Mouse (Mus musculus) CD4-positive, CD25-positive, alpha-beta regulatory T cell, adult 4 months (primary cell): Measurements from ENCODE around the gene Lbx2. TPM values are rescaled to one million over a fixed set of nuclear protein-coding genes. Genes with fewer than 3 reads are reported as not detected.

Source experiments
- ATAC-seq: one replicate; pipeline ENCODE4 v1.8.0; 2017
- polyA plus RNA-seq, 2 experiments: library from polyadenylated mRNA; unstranded; fragments of 100-300 nt; shearing (Covaris generic); gene quantifications; one replicate each; pipeline ENCODE4 v1.2.1; 2017

Gene Lbx2
- polyA plus RNA-seq, 2 experiments from 2014 or later: not detected

- peak; percentile 92 for ATAC-seq
Observed at GRCm38 (mm10) chr6:83115011-83115671, 29.0 kb downstream of the Lbx2 start, which contains the start of gene Mogs. TSS of gene Mogs (plus strand) at chr6:83115496.

DNA sequence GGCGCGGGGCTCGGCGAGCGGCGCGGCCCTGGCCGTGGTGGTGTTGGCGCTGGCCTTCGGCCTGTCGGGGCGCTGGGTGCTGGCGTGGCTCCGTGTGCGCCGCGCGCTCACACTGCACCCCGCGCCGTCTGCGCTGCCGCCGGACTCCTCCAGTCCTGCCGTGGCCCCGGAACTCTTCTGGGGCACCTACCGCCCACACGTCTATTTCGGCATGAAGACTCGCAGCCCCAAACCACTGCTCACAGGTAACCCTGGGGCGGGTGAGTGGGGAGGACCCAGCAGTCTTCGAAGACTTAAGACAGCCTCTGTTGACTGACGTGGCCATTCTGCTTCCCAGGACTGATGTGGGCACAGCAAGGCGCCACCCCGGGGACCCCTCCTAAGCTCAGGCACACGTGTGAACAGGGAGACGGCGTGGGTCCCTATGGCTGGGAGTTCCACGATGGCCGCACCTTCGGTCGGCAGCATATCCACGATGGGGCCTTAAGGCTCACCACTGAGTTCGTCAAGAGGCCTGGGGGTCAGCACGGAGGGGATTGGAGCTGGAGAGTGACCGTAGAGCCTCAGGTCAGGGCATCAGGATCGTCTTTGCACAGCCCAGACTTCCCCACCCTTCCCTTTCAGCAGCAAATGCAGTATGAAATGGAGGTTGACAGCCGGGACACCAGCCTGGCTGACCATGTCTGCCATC lies 29.7 kb downstream of the Lbx2 start:
- peak; percentile 65 for ATAC-seq

DNA sequence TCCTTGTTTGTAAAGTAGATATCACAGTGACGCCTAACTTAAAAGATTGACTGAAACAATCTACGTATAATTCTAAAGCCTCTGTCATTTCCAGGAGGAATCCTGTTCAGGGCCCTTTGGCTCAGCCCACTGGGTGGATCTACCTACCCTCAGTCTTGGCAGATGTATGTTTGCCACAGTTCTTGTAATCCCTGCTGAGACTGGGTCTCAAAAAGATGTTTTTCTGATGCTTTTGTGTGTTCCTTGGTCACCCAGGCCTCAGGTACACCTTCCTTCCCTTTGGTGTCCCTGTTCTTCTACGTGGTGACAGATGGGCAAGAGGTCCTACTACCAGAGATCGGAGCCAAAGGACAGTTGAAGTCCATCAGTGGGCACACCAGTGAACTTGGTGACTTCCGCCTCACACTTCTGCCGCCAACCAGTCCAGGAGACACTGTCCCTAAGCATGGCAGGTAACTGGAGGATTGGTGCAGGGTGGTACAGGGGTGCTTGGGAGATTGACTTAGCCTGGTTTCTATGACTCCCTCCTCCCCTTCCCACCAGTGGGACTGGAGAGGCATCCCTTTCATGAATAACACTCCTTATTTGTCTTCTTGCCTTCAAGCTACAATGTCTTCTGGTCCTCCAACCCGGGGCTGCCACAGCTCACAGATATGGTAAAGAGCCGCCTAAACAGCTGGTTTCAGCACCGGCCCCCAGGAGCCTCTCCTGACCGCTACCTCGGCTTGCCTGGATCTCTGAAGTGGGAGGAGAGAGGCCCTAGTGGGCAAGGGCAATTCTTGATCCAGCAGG lies 30.4 kb downstream of the Lbx2 start:
- no peak for ATAC-seq

GRCm38 (mm10) chr6:83117165-83117438 lies 30.9 kb downstream of the Lbx2 start:
- ATAC-seq: no peak

GRCm38 (mm10) chr6:83117616-83118015 lies 31.4 kb downstream of the Lbx2 start:
- ATAC-seq: no peak

DNA sequence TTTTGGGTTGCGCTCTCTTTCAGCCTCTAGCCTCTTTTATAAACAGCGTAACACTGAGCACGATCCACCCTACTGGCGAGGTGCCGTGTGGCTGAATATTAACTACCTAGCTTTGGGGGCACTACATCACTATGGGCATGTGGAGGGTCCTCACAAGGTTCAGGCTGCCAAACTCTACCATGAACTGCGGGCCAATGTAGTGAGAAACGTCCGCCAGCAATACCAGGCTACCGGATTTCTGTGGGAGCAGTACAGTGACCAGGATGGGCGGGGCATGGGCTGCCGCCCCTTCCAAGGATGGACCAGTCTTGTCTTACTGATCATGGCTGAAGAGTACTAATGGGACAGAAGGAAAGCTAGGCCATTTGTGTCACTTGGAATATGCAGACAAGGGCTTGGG lies 32.2 kb downstream of the Lbx2 start:
- no peak for ATAC-seq

GRCm38 (mm10) chr6:83118825-83119733 lies 32.9 kb downstream of the Lbx2 start:
- no peak for ATAC-seq

- ATAC-seq: no peak
Observed at GRCm38 (mm10) chr6:83119734-83120051, 33.5 kb downstream of the Lbx2 start.

- ATAC-seq: peak; percentile 93
Observed at GRCm38 (mm10) chr6:83120930-83121862, 35.0 kb downstream of the Lbx2 start, which contains the start of gene Wbp1. TSS of gene Wbp1 (minus strand) at chr6:83121559.

- ATAC-seq: peak; percentile 11
Observed at GRCm38 (mm10) chr6:83121863-83122710, 35.9 kb downstream of the Lbx2 start.

- ATAC-seq: no peak
Observed at GRCm38 (mm10) chr6:83122961-83123360, 36.8 kb downstream of the Lbx2 start.

DNA sequence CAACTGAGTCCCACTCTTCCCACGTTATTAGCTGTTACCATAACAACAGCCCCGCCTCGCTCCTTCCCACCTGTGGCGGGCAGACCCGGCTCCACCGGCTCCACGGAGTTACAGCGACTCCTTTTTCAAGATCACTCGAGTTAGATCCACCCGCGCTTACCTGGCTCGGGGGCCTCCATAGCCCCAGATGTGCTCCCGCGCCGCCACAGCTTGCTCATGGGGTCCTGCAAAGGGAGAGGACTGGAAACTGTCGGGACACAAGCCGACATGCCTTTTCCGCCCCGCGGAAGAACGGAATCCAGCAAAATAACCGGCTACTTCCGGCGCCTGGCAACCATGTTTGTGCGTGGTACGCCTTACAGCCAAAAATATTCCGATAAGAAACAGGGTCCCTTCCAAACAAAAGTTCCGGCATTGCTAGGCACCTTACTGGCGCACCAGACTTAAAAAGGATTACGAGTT lies 38.7 kb downstream of the Lbx2 start:
- ATAC-seq: peak; percentile 37

GRCm38 (mm10) chr6:83125331-83125730 lies 39.2 kb downstream of the Lbx2 start, which contains the start of gene Ino80b:
TSS of gene Ino80b (minus strand) at chr6:83125431.
- ATAC-seq: no peak

- ATAC-seq: no peak
Observed at GRCm38 (mm10) chr6:83127419-83127818, 41.3 kb downstream of the Lbx2 start.

DNA sequence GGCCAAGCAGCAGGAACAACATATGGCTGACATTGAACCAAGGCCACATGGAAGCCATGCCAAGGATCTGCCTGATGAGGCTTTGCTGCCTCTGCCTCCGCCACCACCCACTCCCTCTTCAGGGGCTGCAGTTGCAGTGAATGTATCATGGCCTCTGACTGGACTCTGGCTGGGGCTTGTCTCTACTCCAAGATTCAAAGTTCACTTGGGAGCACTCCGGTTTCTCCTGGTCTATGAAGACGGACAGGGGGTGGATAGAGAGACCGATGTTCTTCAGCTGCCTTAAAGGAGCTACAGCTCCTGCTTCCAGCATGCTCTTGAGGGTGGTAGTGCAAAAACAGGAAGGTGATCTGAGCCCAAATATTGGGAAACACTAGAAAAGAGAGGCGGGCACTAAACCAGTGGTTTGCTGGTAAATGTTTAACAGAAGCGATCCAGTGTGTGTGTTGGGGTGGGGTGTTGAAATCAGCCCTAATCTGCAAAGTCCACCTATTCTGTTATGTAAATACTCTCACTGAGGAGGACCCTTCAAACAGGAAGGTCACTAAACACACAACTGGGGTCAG lies 45.4 kb downstream of the Lbx2 start:
- no peak for ATAC-seq

GRCm38 (mm10) chr6:83132176-83132919 lies 46.2 kb downstream of the Lbx2 start:
- no peak for ATAC-seq

DNA sequence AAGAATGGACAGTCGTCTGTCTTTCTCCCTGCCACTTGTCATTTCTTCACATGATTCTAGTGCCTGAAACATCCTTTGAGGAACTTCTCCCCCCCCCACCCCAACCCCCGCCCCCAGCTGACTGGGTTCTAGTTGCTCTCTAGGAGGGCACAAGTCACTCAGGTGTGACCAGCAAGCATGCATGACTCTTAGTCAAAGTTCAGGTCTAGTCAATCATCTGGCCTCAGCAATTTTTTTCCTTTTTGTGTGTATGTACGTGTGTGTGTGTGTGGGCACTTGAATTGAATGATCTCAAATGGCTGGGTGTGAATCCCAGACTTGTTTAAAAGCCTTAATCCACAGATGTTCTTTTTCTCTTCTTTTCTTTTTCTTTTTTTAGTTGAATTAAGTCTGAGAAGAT lies 48.1 kb downstream of the Lbx2 start:
- no peak for ATAC-seq

- no peak for ATAC-seq
Observed at GRCm38 (mm10) chr6:83134951-83135513, 48.9 kb downstream of the Lbx2 start, which contains the start of gene Rtkn. TSS of gene Rtkn (plus strand) at chr6:83135463.
